Mouse (Mus musculus): ENCODE results near the gene Scn9a.

The Scn9a gene

GRCm38 (mm10) chr2:66465484-66465883 is 169.3 kb downstream of the Scn9a start:
- CTCF ChIA-PET, result no interaction called here

GRCm38 (mm10) chr2:66464874-66465458 is 169.8 kb downstream of the Scn9a start:
- POLR2A ChIA-PET, result no interaction called here
- CTCF ChIA-PET, result no interaction called here

More at GRCm38 (mm10) chr2:66465484-66465883, 169.3 kb downstream of the Scn9a start:
- POLR2A ChIA-PET, result interaction anchor here in 1 of 4 experiments (0.7 kb wide), 1 partner anchor 1913 kb away, joined by 4 read pairs; no protein-coding TSS in a partner anchor

- ChIA-PET CTCF (no interaction called here), POLR2A (no interaction called here)
Measured at GRCm38 (mm10) chr2:66463916-66464315, 170.8 kb downstream of the Scn9a start.

GRCm38 (mm10) chr2:66462458-66462857 is 172.3 kb downstream of the Scn9a start:
- ChIA-PET POLR2A (interaction anchor here in 2 of 4 experiments (0.6 to 0.7 kb wide), 2 partner anchors 22 to 24 kb away, joined by 3 read pairs; no protein-coding TSS in a partner anchor), CTCF (interaction anchor here in 1 of 4 experiments (0.8 kb wide), 1 partner anchor 20 kb away, joined by 3 read pairs; no protein-coding TSS in a partner anchor)

GRCm38 (mm10) chr2:66440711-66441110 is 194.1 kb downstream of the Scn9a start, which contains the start of gene Scn1a:
Scn1a (minus strand) TSS chr2:66440840.
- ChIA-PET POLR2A (no interaction called here), CTCF (interaction anchor here in 1 of 4 experiments (0.6 kb wide), 1 partner anchor 52 kb away, joined by 3 read pairs; no protein-coding TSS in a partner anchor)

- ChIA-PET CTCF (no interaction called here), POLR2A (no interaction called here)
Measured at GRCm38 (mm10) chr2:66439764-66440471, 194.8 kb downstream of the Scn9a start.

GRCm38 (mm10) chr2:66436286-66436685 is 198.5 kb downstream of the Scn9a start:
- ChIA-PET POLR2A (no interaction called here), CTCF (interaction anchor here in 1 of 4 experiments (0.9 kb wide), 1 partner anchor 9 kb away, joined by 3 read pairs; no protein-coding TSS in a partner anchor)

Measured in embryonic stem cell, embryonic (primary cell).